Mouse (Mus musculus): Measurements from ENCODE around the gene Gnaz.

GRCm38 (mm10) chr10:74930541-74930940 lies 36.4 kb upstream of the Gnaz start:
- TF ChIP-seq CTCF (IDR thresholded peaks at IDR 0.05) (no peak), EP300 (IDR thresholded peaks at IDR 0.05) (no peak)

Data from lung, postnatal 0 days (tissue).